Mouse (Mus musculus): ENCODE results near the gene Ap1g1.
"Not testable (repeated sequence)": the region's sequence is repeated elsewhere in the genome, so short reads cannot be mapped to it uniquely, and the experiment has no call there.

Gene Ap1g1

GRCm38 (mm10) chr8:109778280-109778977, at the start of gene Ap1g1:
Gene Ap1g1, plus strand, starts transcription at chr8:109778554.
- DNase-seq: peak; percentile 96 to 97

- DNase-seq: no peak
Observed at GRCm38 (mm10) chr8:109731012-109731411, 47.3 kb upstream of the Ap1g1 start.

- no peak for DNase-seq
Observed at GRCm38 (mm10) chr8:109734018-109734417, 44.3 kb upstream of the Ap1g1 start.

GRCm38 (mm10) chr8:109736819-109737218, 41.5 kb upstream of the Ap1g1 start:
- DNase-seq: no peak

GRCm38 (mm10) chr8:109737237-109738048, 40.9 kb upstream of the Ap1g1 start, which contains the start of gene Atxn1l:
Gene Atxn1l, minus strand, starts transcription at chr8:109737739.
- peak; percentile 81 to 84 for DNase-seq

- no peak for DNase-seq
Observed at GRCm38 (mm10) chr8:109738049-109738380, 40.3 kb upstream of the Ap1g1 start.

GRCm38 (mm10) chr8:109747468-109748199, 30.7 kb upstream of the Ap1g1 start:
- no peak for DNase-seq

- no peak for DNase-seq
Observed at GRCm38 (mm10) chr8:109750274-109750673, 28.1 kb upstream of the Ap1g1 start.

- DNase-seq: peak; percentile 60 to 71
Observed at GRCm38 (mm10) chr8:109750699-109751098, 27.7 kb upstream of the Ap1g1 start.

GRCm38 (mm10) chr8:109751731-109752485, 26.4 kb upstream of the Ap1g1 start:
- DNase-seq: no peak

GRCm38 (mm10) chr8:109754696-109755095, 23.7 kb upstream of the Ap1g1 start:
- DNase-seq: no peak

- DNase-seq: not testable (repeated sequence)
Observed at GRCm38 (mm10) chr8:109755554-109755953, 22.8 kb upstream of the Ap1g1 start.

- no peak for DNase-seq
Observed at GRCm38 (mm10) chr8:109756849-109757248, 21.5 kb upstream of the Ap1g1 start.

- no peak for DNase-seq
Observed at GRCm38 (mm10) chr8:109759426-109759825, 18.9 kb upstream of the Ap1g1 start.

- no peak for DNase-seq
Observed at GRCm38 (mm10) chr8:109760221-109760620, 18.1 kb upstream of the Ap1g1 start.

GRCm38 (mm10) chr8:109764031-109764430, 14.3 kb upstream of the Ap1g1 start:
- DNase-seq: no peak

- DNase-seq: no peak
Observed at GRCm38 (mm10) chr8:109766081-109766480, 12.3 kb upstream of the Ap1g1 start.

- DNase-seq: no peak
Observed at GRCm38 (mm10) chr8:109773154-109773553, 5.2 kb upstream of the Ap1g1 start.

GRCm38 (mm10) chr8:109777851-109778250, 503 bp upstream of the Ap1g1 start:
- no peak for DNase-seq

- DNase-seq: peak; percentile 34 to 43
Observed at GRCm38 (mm10) chr8:109778993-109779421, 653 bp downstream of the Ap1g1 start.

- peak in 1 of 2 experiments; percentile 22 for DNase-seq
Observed at GRCm38 (mm10) chr8:109779431-109780228, 1.3 kb downstream of the Ap1g1 start.

GRCm38 (mm10) chr8:109780548-109780947, 2.2 kb downstream of the Ap1g1 start:
- DNase-seq: no peak
